Mouse (Mus musculus): ENCODE measurements around the gene Fgd4. TPM values are rescaled to one million over a fixed set of nuclear protein-coding genes. Genes with fewer than 3 reads are reported as not detected.
A peak's percentile ranks its signal among the peaks of the same experiment; 100 is the strongest.
"Not testable (repeated sequence)": the region's sequence is repeated elsewhere in the genome, so short reads cannot be mapped to it uniquely, and the experiment has no call there.

The Fgd4 gene
- polyA plus RNA-seq, 1 experiment from 2014 or later = 4.6 TPM

DNA sequence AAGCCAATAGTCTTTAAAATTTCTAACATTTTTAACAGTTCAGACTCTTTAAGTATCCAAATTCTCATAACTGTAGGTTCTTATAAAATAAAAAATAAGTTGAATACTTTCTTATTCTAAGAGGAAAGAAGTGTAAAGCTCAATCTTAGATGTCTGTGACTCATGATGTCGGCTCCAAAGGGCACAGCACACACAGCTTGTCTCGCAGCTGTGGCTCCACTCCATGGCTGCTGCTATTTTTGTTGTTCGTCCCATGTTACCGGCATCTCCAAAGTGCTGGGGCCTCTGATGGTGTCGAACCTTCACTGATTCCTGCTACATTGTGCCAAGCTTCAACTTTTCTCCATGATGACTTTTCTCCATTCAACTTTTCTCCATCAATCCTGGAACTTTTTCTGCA lies 34.1 kb downstream of the Fgd4 start:
- no peak overlapping the region for H3K27ac ChIP-seq
- no peaks in the 10 kb centered on the region for H3K9me3 ChIP-seq
- no peaks in the 10 kb centered on the region for H3K27me3 ChIP-seq
- H3K9ac ChIP-seq = no peak overlapping the region
- H3K4me1 ChIP-seq = no peaks in the 10 kb centered on the region
- H3K4me3 ChIP-seq = no peak overlapping the region
- WGBS = 89% methylated on average over 5 of the region's 5 CpGs
- H3K4me2 ChIP-seq = no peak overlapping the region
- no peaks in the 10 kb centered on the region for H3K36me3 ChIP-seq
- ATAC-seq (ENCODE audit: insufficient number of reproducible peaks, insufficient read depth, low FRiP score, low TSS enrichment, low read depth) = no peak

DNA sequence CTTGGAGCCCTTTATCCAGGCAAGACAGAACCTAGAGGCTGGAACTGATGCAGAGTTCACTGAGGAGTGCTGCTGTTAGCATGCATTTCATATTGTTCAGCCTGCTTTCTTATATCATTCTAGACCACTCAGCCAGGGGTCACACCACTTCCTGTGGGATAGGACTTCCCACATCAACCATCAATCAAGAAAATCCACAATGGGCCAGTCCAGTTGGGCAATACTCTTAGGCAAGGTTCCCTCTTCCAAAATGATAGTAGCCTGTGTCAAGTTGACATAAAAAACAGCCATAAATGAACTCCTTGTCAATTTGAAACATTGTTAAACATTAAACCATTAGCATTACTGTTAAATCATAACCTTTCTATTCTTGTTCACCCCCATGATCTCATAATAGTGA lies 34.6 kb downstream of the Fgd4 start:
- H3K36me3 ChIP-seq = no peaks in the 10 kb centered on the region
- no peaks in the 10 kb centered on the region for H3K9me3 ChIP-seq
- H3K27ac ChIP-seq = no peak overlapping the region
- no peaks in the 10 kb centered on the region for H3K4me1 ChIP-seq
- no peaks in the 10 kb centered on the region for H3K27me3 ChIP-seq
- H3K4me3 ChIP-seq = no peak overlapping the region
- no peak overlapping the region for H3K4me2 ChIP-seq
- H3K9ac ChIP-seq = no peak overlapping the region
- no peak for ATAC-seq (ENCODE audit: insufficient number of reproducible peaks, insufficient read depth, low FRiP score, low TSS enrichment, low read depth)

- H3K27ac ChIP-seq = no peak overlapping the region
- no peaks in the 10 kb centered on the region for H3K27me3 ChIP-seq
These were observed 39.6 kb downstream of the Fgd4 start for GRCm38 (mm10) chr16:16560718-16561117.

DNA sequence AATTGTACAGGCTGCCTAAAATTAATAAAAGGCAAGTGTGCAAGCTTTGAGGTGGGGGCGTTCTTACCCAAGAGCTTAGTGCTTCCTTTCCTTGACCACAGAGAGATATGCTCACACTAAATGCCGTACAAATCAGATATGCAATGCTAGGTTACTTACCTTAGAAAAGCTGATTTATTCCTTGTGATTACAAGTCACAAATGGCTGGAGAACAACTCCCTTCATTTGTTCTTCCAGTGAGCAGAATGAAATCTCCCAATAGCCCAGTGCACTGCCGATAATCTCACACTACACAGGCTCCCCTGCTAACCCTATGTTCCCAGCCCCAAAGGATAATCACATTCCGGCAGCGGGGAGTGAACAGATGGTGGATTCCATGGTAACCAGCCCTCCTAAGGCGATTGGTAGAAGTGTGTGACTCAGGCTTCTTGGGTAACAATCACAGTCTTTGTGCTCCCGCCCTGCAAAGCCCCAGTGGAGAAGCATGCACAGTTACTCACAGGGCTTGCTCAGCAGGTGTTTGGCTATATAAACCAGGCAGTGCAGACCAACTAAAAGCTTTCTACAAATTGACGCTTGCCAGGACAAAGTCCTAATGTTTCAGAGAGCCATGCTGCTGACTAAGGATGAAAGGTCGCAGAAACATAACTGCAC lies 40.3 kb downstream of the Fgd4 start:
- Histone ChIP-seq H3K4me3 (peak overlapping the region; percentile 4; the same call in 1 of the 2 replicates), H3K4me1 (peaks cover 9% of the 10 kb centered on the region), H3K4me2 (peak overlapping the region; percentile 45), H3K36me3 (no peaks in the 10 kb centered on the region), H3K27me3 (no peaks in the 10 kb centered on the region), H3K9me3 (no peaks in the 10 kb centered on the region), H3K9ac (no peak overlapping the region), H3K27ac (0 out of 2 replicates have a peak overlapping the region, but pooled peaks have one; percentile 0)
- 9% methylated on average over 9 of the region's 9 CpGs for WGBS
- ATAC-seq (ENCODE audit: insufficient number of reproducible peaks, insufficient read depth, low FRiP score, low TSS enrichment, low read depth) = peak; percentile 92

More at GRCm38 (mm10) chr16:16560718-16561117, 39.6 kb downstream of the Fgd4 start:
- no peak overlapping the region for H3K4me2 ChIP-seq
- peaks cover 9% of the 10 kb centered on the region for H3K4me1 ChIP-seq
- no peaks in the 10 kb centered on the region for H3K9me3 ChIP-seq
- H3K9ac ChIP-seq = no peak overlapping the region
- no peak overlapping the region for H3K4me3 ChIP-seq
- no peaks in the 10 kb centered on the region for H3K36me3 ChIP-seq
- no peak for ATAC-seq (ENCODE audit: insufficient number of reproducible peaks, insufficient read depth, low FRiP score, low TSS enrichment, low read depth)

GRCm38 (mm10) chr16:16559016-16559877 lies 41.1 kb downstream of the Fgd4 start:
- Histone ChIP-seq H3K9me3 (no peaks in the 10 kb centered on the region), H3K36me3 (no peaks in the 10 kb centered on the region), H3K9ac (no peak overlapping the region), H3K4me3 (0 out of 2 replicates have a peak overlapping the region, but pooled peaks have one; percentile 4), H3K27me3 (no peaks in the 10 kb centered on the region), H3K4me1 (peaks cover 9% of the 10 kb centered on the region), H3K27ac (0 out of 2 replicates have a peak overlapping the region, but pooled peaks have one; percentile 0), H3K4me2 (peak overlapping the region; percentile 45)
- WGBS = 50% methylated on average over 3 of the region's 3 CpGs
- no peak for ATAC-seq (ENCODE audit: insufficient number of reproducible peaks, insufficient read depth, low FRiP score, low TSS enrichment, low read depth)

- H3K4me1 ChIP-seq = peaks cover 9% of the 10 kb centered on the region
- H3K27me3 ChIP-seq = no peaks in the 10 kb centered on the region
- no peak overlapping the region for H3K4me3 ChIP-seq
- H3K9me3 ChIP-seq = no peaks in the 10 kb centered on the region
- no peak overlapping the region for H3K27ac ChIP-seq
- H3K4me2 ChIP-seq = no peak overlapping the region
- H3K36me3 ChIP-seq = no peaks in the 10 kb centered on the region
- H3K9ac ChIP-seq = no peak overlapping the region
- ATAC-seq (ENCODE audit: insufficient number of reproducible peaks, insufficient read depth, low FRiP score, low TSS enrichment, low read depth) = no peak
- WGBS = 74% methylated on average over 4 of the region's 4 CpGs
These were observed 42.6 kb downstream of the Fgd4 start for GRCm38 (mm10) chr16:16557738-16558137.

DNA sequence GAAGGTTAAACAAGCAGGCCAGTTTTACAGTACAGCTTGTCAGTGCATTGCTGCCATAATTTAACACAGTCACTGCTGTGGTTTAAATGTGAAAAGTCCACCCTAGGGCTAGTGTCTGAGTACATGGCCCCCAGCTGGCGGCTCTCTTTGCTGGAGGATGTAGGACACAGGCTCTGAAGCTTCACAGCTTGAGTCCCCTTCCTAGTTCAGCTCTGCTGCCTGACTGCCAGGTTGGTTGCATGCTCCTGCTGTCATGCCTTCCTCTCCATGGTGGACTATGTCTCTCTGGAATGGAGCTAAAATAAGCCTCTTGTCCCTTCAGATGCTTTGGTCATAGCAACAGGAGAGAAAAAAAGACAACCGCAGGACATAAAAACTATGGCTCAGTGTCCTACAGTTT lies 46.3 kb downstream of the Fgd4 start:
- H3K27ac ChIP-seq = no peak overlapping the region
- 61% methylated on average over 2 of the region's 2 CpGs for WGBS
- no peaks in the 10 kb centered on the region for H3K4me1 ChIP-seq
- H3K27me3 ChIP-seq = no peaks in the 10 kb centered on the region
- H3K36me3 ChIP-seq = no peaks in the 10 kb centered on the region
- H3K9me3 ChIP-seq = no peaks in the 10 kb centered on the region
- H3K4me3 ChIP-seq = no peak overlapping the region
- H3K9ac ChIP-seq = no peak overlapping the region
- no peak overlapping the region for H3K4me2 ChIP-seq
- no peak for ATAC-seq (ENCODE audit: insufficient number of reproducible peaks, insufficient read depth, low FRiP score, low TSS enrichment, low read depth)

GRCm38 (mm10) chr16:16552197-16552596 lies 48.2 kb downstream of the Fgd4 start:
- H3K36me3 ChIP-seq = no peaks in the 10 kb centered on the region
- H3K27ac ChIP-seq = no peak overlapping the region
- ATAC-seq (ENCODE audit: insufficient number of reproducible peaks, insufficient read depth, low FRiP score, low TSS enrichment, low read depth) = no peak
- H3K27me3 ChIP-seq = no peaks in the 10 kb centered on the region
- no peaks in the 10 kb centered on the region for H3K9me3 ChIP-seq
- no peaks in the 10 kb centered on the region for H3K4me1 ChIP-seq
- H3K4me2 ChIP-seq = no peak overlapping the region
- no peak overlapping the region for H3K9ac ChIP-seq
- WGBS = 78% methylated on average over 2 of the region's 2 CpGs
- no peak overlapping the region for H3K4me3 ChIP-seq

DNA sequence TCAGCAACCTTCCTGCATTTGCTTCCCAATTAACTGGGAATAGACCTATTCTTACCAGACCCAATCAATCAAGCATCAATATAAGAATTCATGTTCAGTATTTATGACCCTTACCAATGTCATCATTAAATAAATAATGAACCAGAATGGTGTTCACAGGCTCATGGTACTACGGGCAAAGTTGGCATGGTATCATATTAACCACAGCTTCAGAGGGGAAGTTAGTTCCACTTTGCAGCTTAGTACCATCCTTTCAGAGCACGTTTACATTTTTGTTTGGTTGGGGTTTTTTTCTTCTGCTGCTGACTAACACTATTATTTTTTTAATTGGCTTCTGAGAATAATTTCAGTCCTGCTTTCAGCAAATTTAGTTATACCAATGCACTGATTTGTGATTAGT lies 51.2 kb downstream of the Fgd4 start:
- Histone ChIP-seq H3K4me3 (no peak overlapping the region), H3K9ac (no peak overlapping the region), H3K36me3 (no peaks in the 10 kb centered on the region), H3K4me1 (no peaks in the 10 kb centered on the region), H3K4me2 (no peak overlapping the region), H3K9me3 (no peaks in the 10 kb centered on the region), H3K27me3 (no peaks in the 10 kb centered on the region), H3K27ac (no peak overlapping the region)
- 75% methylated on average over 2 of the region's 2 CpGs for WGBS
- ATAC-seq (ENCODE audit: insufficient number of reproducible peaks, insufficient read depth, low FRiP score, low TSS enrichment, low read depth) = no peak

GRCm38 (mm10) chr16:16546657-16547056 lies 53.7 kb downstream of the Fgd4 start:
- no peak overlapping the region for H3K4me3 ChIP-seq
- H3K4me1 ChIP-seq = no peaks in the 10 kb centered on the region
- no peak overlapping the region for H3K9ac ChIP-seq
- WGBS = 72% methylated on average over 1 of the region's 1 CpGs
- no peaks in the 10 kb centered on the region for H3K27me3 ChIP-seq
- no peak for ATAC-seq (ENCODE audit: insufficient number of reproducible peaks, insufficient read depth, low FRiP score, low TSS enrichment, low read depth)
- H3K27ac ChIP-seq = no peak overlapping the region
- H3K36me3 ChIP-seq = no peaks in the 10 kb centered on the region
- H3K4me2 ChIP-seq = no peak overlapping the region
- no peaks in the 10 kb centered on the region for H3K9me3 ChIP-seq

DNA sequence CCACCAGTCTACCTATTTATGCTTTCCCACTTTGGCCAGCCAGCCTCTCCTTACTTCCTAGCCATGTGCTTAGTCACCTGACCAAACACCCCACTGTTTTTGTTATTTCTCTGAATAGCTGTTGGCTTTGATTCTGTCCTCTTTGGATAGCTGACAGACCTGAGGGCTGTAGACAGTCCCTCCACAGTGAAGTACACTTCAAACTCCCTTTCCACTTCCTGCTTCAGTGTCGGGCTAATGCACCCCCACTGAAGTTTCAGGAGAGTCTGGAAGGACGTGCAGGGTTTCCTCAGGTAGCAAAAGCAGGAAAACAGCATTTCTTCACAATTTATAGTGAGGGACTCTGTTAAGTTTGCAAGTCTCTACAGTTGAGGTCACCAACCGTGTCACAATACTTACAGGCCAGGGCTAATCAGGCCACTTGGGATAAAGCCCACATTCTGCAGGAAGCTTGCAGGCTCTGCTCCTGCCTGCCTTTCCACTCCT lies 57.4 kb downstream of the Fgd4 start:
- Histone ChIP-seq H3K4me1 (no peaks in the 10 kb centered on the region), H3K4me2 (no peak overlapping the region), H3K27ac (no peak overlapping the region), H3K9ac (no peak overlapping the region), H3K4me3 (no peak overlapping the region), H3K9me3 (no peaks in the 10 kb centered on the region), H3K36me3 (no peaks in the 10 kb centered on the region), H3K27me3 (no peaks in the 10 kb centered on the region)
- WGBS = 64% methylated on average over 3 of the region's 3 CpGs
- no peak for ATAC-seq (ENCODE audit: insufficient number of reproducible peaks, insufficient read depth, low FRiP score, low TSS enrichment, low read depth)

GRCm38 (mm10) chr16:16539396-16539795 lies 61.0 kb downstream of the Fgd4 start:
- not testable (repeated sequence) for H3K9me3 ChIP-seq; H3K4me1 ChIP-seq; H3K27ac ChIP-seq; ATAC-seq (ENCODE audit: insufficient number of reproducible peaks, insufficient read depth, low FRiP score, low TSS enrichment, low read depth); H3K4me2 ChIP-seq; H3K36me3 ChIP-seq; H3K27me3 ChIP-seq; H3K9ac ChIP-seq; H3K4me3 ChIP-seq
- 65% methylated on average over 2 of the region's 2 CpGs for WGBS

All from embryonic facial prominence, embryonic 13.5 days (tissue).